Mouse (Mus musculus): Measurements from ENCODE around the gene Rps6ka5. TPM values are rescaled to one million over a fixed set of nuclear protein-coding genes. Genes with fewer than 3 reads are reported as not detected.

The Rps6ka5 gene
- polyA plus RNA-seq, 1 experiment, result 1.9 TPM

DNA sequence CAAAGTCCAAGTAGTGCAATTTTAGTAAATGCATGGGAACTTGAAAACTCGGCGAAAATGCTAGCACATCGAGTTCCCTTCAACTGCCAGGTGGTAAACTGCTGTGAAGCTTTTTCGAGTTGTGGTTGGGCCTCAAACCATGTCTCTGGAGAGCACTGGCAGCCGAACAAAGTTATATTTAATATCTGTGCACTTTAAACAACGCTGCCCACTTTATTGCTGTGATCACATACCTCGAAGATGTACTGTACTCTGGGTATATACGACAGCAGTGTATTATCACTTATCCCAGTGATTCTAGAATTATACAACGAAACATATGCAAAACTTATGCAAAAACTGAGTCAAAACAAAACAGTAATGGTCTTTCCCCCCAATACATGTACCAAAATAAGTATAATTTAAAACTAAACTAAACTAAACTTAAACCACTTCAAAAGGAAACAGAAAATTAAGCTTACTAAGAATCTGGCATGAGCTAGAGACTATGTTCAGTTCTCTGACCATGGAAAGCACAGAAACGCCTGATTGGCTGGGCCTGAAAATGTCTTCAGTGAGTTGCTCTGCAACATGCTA, 15.6 kb downstream of the Rps6ka5 start:
- TF ChIP-seq SRF (IDR thresholded peaks at IDR 0.05; ENCODE audit: control insufficient read depth, insufficient read length, low read depth) (no peak), E2F4 (IDR thresholded peaks at IDR 0.05; ENCODE audit: insufficient read depth) (no peak), MYOG (IDR thresholded peaks at IDR 0.05; ENCODE audit: control insufficient read depth in 1 of 3, insufficient read depth in 1 of 3, insufficient read length in 2 of 3, low read depth in 2 of 3) (no peak), POLR2AphosphoS2 (IDR thresholded peaks at IDR 0.05; ENCODE audit: insufficient read length, low read depth) (no peak), TCF12 (IDR thresholded peaks at IDR 0.05; ENCODE audit: insufficient read depth, poor library complexity, severe bottlenecking) (no peak), POLR2A (IDR thresholded peaks at IDR 0.05; ENCODE audit: insufficient read length, low read depth) (no peak), MAX (IDR thresholded peaks at IDR 0.05; ENCODE audit: low read depth) (no peak), MYOD1 (IDR thresholded peaks at IDR 0.05; ENCODE audit: control insufficient read depth in 1 of 3, insufficient read length in 2 of 3, low read depth in 2 of 3) (no peak)
- Histone ChIP-seq H3ac (ENCODE audit: control insufficient read depth, insufficient read length) (no peak overlapping the region), H3K27me3 (ENCODE audit: control insufficient read depth, insufficient read depth, insufficient read length) (no peaks in the 10 kb centered on the region), H3K79me2 (ENCODE audit: control insufficient read depth, insufficient read depth) (no peaks in the 10 kb centered on the region), H3K36me3 (ENCODE audit: control insufficient read depth, insufficient read depth) (no peaks in the 10 kb centered on the region), H3K4me2 (ENCODE audit: low read depth) (peak overlapping the region; percentile 10), H3K4me3 (no peak overlapping the region)

- no peak overlapping the region for H3K4me2 ChIP-seq (ENCODE audit: low read depth)
- no peak for TF ChIP-seq TCF12 (IDR thresholded peaks at IDR 0.05; ENCODE audit: insufficient read depth, poor library complexity, severe bottlenecking)
- TF ChIP-seq TCF3 (IDR thresholded peaks at IDR 0.05; ENCODE audit: insufficient read length, low read depth), result no peak
- no peak for TF ChIP-seq REST (IDR thresholded peaks at IDR 0.05; ENCODE audit: insufficient read depth, insufficient read length)
- no peak for TF ChIP-seq MYOG (IDR thresholded peaks at IDR 0.05; ENCODE audit: control insufficient read depth in 1 of 3, insufficient read depth in 1 of 3, insufficient read length in 2 of 3, low read depth in 2 of 3)
- no peak for TF ChIP-seq E2F4 (IDR thresholded peaks at IDR 0.05; ENCODE audit: insufficient read depth)
- no peak for TF ChIP-seq POLR2A (IDR thresholded peaks at IDR 0.05; ENCODE audit: insufficient read length, low read depth)
- no peak for TF ChIP-seq MAX (IDR thresholded peaks at IDR 0.05; ENCODE audit: low read depth)
- TF ChIP-seq CEBPB (IDR thresholded peaks at IDR 0.05; ENCODE audit: insufficient read depth, poor library complexity, severe bottlenecking), result no peak
- no peak for TF ChIP-seq POLR2AphosphoS2 (IDR thresholded peaks at IDR 0.05; ENCODE audit: insufficient read length, low read depth)
- no peak for TF ChIP-seq USF1 (IDR thresholded peaks at IDR 0.05; ENCODE audit: low read depth)
- TF ChIP-seq MYOD1 (IDR thresholded peaks at IDR 0.05; ENCODE audit: control insufficient read depth in 1 of 3, insufficient read length in 2 of 3, low read depth in 2 of 3), result no peak
- no peak for TF ChIP-seq SRF (IDR thresholded peaks at IDR 0.05; ENCODE audit: control insufficient read depth, insufficient read length, low read depth)
- no peak overlapping the region for H3ac ChIP-seq (ENCODE audit: control insufficient read depth, insufficient read length)
- H3K27me3 ChIP-seq (ENCODE audit: control insufficient read depth, insufficient read depth, insufficient read length), result no peaks in the 10 kb centered on the region
- H3K36me3 ChIP-seq (ENCODE audit: control insufficient read depth, insufficient read depth), result no peaks in the 10 kb centered on the region
- H3K79me2 ChIP-seq (ENCODE audit: control insufficient read depth, insufficient read depth), result no peaks in the 10 kb centered on the region
- no peak overlapping the region for H3K4me3 ChIP-seq
These were observed 16.4 kb downstream of the Rps6ka5 start for GRCm38 (mm10) chr12:100710432-100710831.

DNA sequence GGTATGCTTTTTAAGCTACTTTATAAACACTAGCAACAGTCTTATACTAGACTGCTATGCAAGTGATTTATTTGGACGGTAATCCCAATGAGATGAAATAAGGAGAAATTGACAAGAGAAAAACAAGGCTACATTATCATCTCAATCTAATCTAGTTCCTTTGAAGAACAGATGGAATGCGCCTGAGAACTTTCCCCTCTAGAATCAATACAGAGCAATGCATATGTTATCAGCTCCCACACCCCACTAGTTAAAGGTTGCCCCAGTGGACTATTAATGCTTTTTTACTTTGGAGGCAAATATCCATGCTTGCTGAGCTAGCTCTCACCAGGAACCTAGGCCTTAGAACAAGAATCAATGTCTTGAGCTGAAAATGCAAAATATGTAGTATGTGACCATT, 19.5 kb downstream of the Rps6ka5 start:
- no peak overlapping the region for H3ac ChIP-seq (ENCODE audit: control insufficient read depth, insufficient read length)
- no peaks in the 10 kb centered on the region for H3K27me3 ChIP-seq (ENCODE audit: control insufficient read depth, insufficient read depth, insufficient read length)
- no peak overlapping the region for H3K4me3 ChIP-seq
- H3K79me2 ChIP-seq (ENCODE audit: control insufficient read depth, insufficient read depth), result no peaks in the 10 kb centered on the region
- TF ChIP-seq TCF3 (IDR thresholded peaks at IDR 0.05; ENCODE audit: insufficient read length, low read depth) (no peak), REST (IDR thresholded peaks at IDR 0.05; ENCODE audit: insufficient read depth, insufficient read length) (no peak), MYOG (IDR thresholded peaks at IDR 0.05; ENCODE audit: control insufficient read depth in 1 of 3, insufficient read depth in 1 of 3, insufficient read length in 2 of 3, low read depth in 2 of 3) (no peak), SRF (IDR thresholded peaks at IDR 0.05; ENCODE audit: control insufficient read depth, insufficient read length, low read depth) (no peak), USF1 (IDR thresholded peaks at IDR 0.05; ENCODE audit: low read depth) (no peak), POLR2A (IDR thresholded peaks at IDR 0.05; ENCODE audit: insufficient read length, low read depth) (no peak), MYOD1 (IDR thresholded peaks at IDR 0.05; ENCODE audit: control insufficient read depth in 1 of 3, insufficient read length in 2 of 3, low read depth in 2 of 3) (no peak), TCF12 (IDR thresholded peaks at IDR 0.05; ENCODE audit: insufficient read depth, poor library complexity, severe bottlenecking) (no peak), E2F4 (IDR thresholded peaks at IDR 0.05; ENCODE audit: insufficient read depth) (no peak), MAX (IDR thresholded peaks at IDR 0.05; ENCODE audit: low read depth) (no peak), CEBPB (IDR thresholded peaks at IDR 0.05; ENCODE audit: insufficient read depth, poor library complexity, severe bottlenecking) (no peak), POLR2AphosphoS2 (IDR thresholded peaks at IDR 0.05; ENCODE audit: insufficient read length, low read depth) (no peak)
- no peaks in the 10 kb centered on the region for H3K36me3 ChIP-seq (ENCODE audit: control insufficient read depth, insufficient read depth)
- H3K4me2 ChIP-seq (ENCODE audit: low read depth), result no peak overlapping the region

- Histone ChIP-seq H3K4me3 (no peak overlapping the region), H3ac (ENCODE audit: control insufficient read depth, insufficient read length) (no peak overlapping the region), H3K79me2 (ENCODE audit: control insufficient read depth, insufficient read depth) (no peaks in the 10 kb centered on the region), H3K4me2 (ENCODE audit: low read depth) (no peak overlapping the region), H3K36me3 (ENCODE audit: control insufficient read depth, insufficient read depth) (no peaks in the 10 kb centered on the region), H3K27me3 (ENCODE audit: control insufficient read depth, insufficient read depth, insufficient read length) (no peaks in the 10 kb centered on the region)
- no peak for TF ChIP-seq POLR2AphosphoS2 (IDR thresholded peaks at IDR 0.05; ENCODE audit: insufficient read length, low read depth)
These were observed 21.6 kb downstream of the Rps6ka5 start for GRCm38 (mm10) chr12:100705057-100705722.

GRCm38 (mm10) chr12:100698019-100698418, 28.8 kb downstream of the Rps6ka5 start:
- no peaks in the 10 kb centered on the region for H3K27me3 ChIP-seq (ENCODE audit: control insufficient read depth, insufficient read depth, insufficient read length)
- H3K79me2 ChIP-seq (ENCODE audit: control insufficient read depth, insufficient read depth), result no peaks in the 10 kb centered on the region
- TF ChIP-seq E2F4 (IDR thresholded peaks at IDR 0.05; ENCODE audit: insufficient read depth), result no peak
- no peak for TF ChIP-seq SRF (IDR thresholded peaks at IDR 0.05; ENCODE audit: control insufficient read depth, insufficient read length, low read depth)
- no peak for TF ChIP-seq MYOG (IDR thresholded peaks at IDR 0.05; ENCODE audit: control insufficient read depth in 1 of 3, insufficient read depth in 1 of 3, insufficient read length in 2 of 3, low read depth in 2 of 3)
- no peak for TF ChIP-seq USF1 (IDR thresholded peaks at IDR 0.05; ENCODE audit: low read depth)
- TF ChIP-seq POLR2A (IDR thresholded peaks at IDR 0.05; ENCODE audit: insufficient read length, low read depth), result no peak
- no peak for TF ChIP-seq MAX (IDR thresholded peaks at IDR 0.05; ENCODE audit: low read depth)
- no peak for TF ChIP-seq MYOD1 (IDR thresholded peaks at IDR 0.05; ENCODE audit: control insufficient read depth in 1 of 3, insufficient read length in 2 of 3, low read depth in 2 of 3)
- TF ChIP-seq REST (IDR thresholded peaks at IDR 0.05; ENCODE audit: insufficient read depth, insufficient read length), result no peak
- TF ChIP-seq TCF12 (IDR thresholded peaks at IDR 0.05; ENCODE audit: insufficient read depth, poor library complexity, severe bottlenecking), result no peak
- TF ChIP-seq POLR2AphosphoS2 (IDR thresholded peaks at IDR 0.05; ENCODE audit: insufficient read length, low read depth), result no peak
- no peak overlapping the region for H3K4me3 ChIP-seq
- H3K36me3 ChIP-seq (ENCODE audit: control insufficient read depth, insufficient read depth), result no peaks in the 10 kb centered on the region
- H3K4me2 ChIP-seq (ENCODE audit: low read depth), result no peak overlapping the region
- H3ac ChIP-seq (ENCODE audit: control insufficient read depth, insufficient read length), result no peak overlapping the region
